Mouse (Mus musculus): ENCODE measurements around the gene Mobp. TPM values are rescaled to one million over a fixed set of nuclear protein-coding genes. Genes with fewer than 3 reads are reported as not detected.

The Mobp gene
- polyA plus RNA-seq, 1 experiment from 2014 or later, result not detected

DNA sequence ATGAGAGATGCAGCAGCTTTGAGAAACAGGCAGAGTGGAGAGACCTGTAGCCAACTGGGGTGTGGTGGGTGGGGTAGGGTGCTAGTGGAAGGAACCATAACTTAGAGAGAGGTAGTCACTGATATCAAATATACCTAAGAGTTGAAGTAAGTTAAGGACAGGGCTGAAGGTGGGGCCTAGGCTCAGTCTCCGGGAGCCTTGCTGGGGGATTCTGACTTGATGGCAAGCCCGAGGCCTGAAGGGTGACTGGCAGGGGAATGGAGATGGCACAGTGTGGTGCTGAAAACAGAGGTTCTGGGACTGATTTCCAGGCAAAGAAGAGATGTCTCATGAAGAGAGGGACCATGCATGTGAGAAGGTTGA, 34.7 kb upstream of the Mobp start:
- ATAC-seq (replicated peaks; ENCODE audit: low FRiP score, low TSS enrichment, low read depth), result no peak

DNA sequence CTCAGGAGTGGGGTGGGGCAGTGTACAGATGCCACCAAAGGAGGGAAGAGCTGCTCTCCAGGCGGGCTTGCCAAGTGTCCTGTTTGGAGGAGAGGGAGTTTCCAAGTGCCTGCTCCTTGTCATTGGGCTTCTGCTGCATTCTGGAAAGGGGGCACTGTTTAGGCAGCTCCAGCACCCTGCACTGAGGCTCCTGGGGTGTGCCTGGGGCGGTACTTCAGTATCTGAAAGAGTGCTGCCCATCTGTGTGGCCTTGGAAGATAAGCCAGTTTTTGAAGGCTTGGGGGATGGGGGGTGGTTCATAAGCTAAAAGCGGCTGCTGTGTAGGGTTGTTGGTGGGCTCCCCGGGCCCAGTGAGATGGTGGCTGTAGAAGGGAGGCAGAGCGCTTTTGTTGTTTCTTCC, 33.9 kb upstream of the Mobp start:
- ATAC-seq (replicated peaks; ENCODE audit: low FRiP score, low TSS enrichment, low read depth) (no peak), DNase-seq (ENCODE audit: low spot score) (no peak)
- Histone ChIP-seq H3K4me3 (ENCODE audit: low read depth, low read length) (no peak overlapping the region), H3K4me1 (replicated peaks; ENCODE audit: control insufficient read depth, insufficient read depth, low read length) (peaks cover 6% of the 10 kb centered on the region; the same call in 1 of the 2 replicates), H3K9me3 (ENCODE audit: control insufficient read depth, low read length) (no peaks in the 10 kb centered on the region), H3K27ac (ENCODE audit: low read depth) (no peak overlapping the region), H3K36me3 (ENCODE audit: control insufficient read depth, insufficient read depth, low read length) (peaks cover 28% of the 10 kb centered on the region), H3K9ac (ENCODE audit: low read length) (no peak overlapping the region), H3K4me2 (ENCODE audit: low read length) (no peak overlapping the region), H3K27me3 (replicated peaks; ENCODE audit: control insufficient read depth, insufficient read depth, low read length) (no peaks in the 10 kb centered on the region)
- 75% methylated on average over 5 of the region's 5 CpGs for WGBS

More for the DNA sequence above, 34.7 kb upstream of the Mobp start:
- peaks cover 22% of the 10 kb centered on the region for H3K36me3 ChIP-seq (ENCODE audit: control insufficient read depth, insufficient read depth, low read length)
- H3K27ac ChIP-seq (ENCODE audit: low read depth), result no peak overlapping the region
- 91% methylated on average over 2 of the region's 2 CpGs for WGBS
- H3K4me2 ChIP-seq (ENCODE audit: low read length), result no peak overlapping the region
- H3K4me3 ChIP-seq (ENCODE audit: low read depth, low read length), result no peak overlapping the region
- no peak overlapping the region for H3K9ac ChIP-seq (ENCODE audit: low read length)
- H3K4me1 ChIP-seq (replicated peaks; ENCODE audit: control insufficient read depth, insufficient read depth, low read length), result peaks cover 6% of the 10 kb centered on the region; the same call in 1 of the 2 replicates
- DNase-seq (ENCODE audit: low spot score), result no peak
- no peaks in the 10 kb centered on the region for H3K9me3 ChIP-seq (ENCODE audit: control insufficient read depth, low read length)
- no peaks in the 10 kb centered on the region for H3K27me3 ChIP-seq (replicated peaks; ENCODE audit: control insufficient read depth, insufficient read depth, low read length)

DNA sequence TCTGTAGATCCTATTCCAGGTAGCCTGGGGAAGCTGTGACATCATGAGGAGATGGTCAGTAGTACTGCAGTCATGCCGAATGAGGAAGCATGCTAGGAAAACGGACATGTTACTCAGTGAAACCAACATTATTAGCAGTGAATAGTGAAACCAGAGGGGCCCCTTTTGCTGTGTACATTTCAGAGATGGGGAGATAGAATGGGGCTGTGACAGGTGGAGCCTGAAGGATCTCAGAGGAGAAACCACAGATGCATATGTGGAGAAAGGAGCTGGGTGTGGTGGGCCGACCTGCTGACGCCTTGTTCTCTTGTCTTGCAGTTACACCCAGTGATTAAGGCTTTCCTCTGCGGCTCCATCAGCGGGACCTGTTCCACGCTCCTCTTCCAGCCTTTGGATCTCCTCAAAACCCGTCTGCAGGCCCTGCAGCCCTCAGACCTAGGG, 33.3 kb upstream of the Mobp start:
- no peaks in the 10 kb centered on the region for H3K27me3 ChIP-seq (replicated peaks; ENCODE audit: control insufficient read depth, insufficient read depth, low read length)
- DNase-seq (ENCODE audit: low spot score) (no peak), ATAC-seq (replicated peaks; ENCODE audit: low FRiP score, low TSS enrichment, low read depth) (0 out of 2 replicates have a peak, but pooled peaks have one; percentile 38)
- H3K9ac ChIP-seq (ENCODE audit: low read length), result no peak overlapping the region
- H3K9me3 ChIP-seq (ENCODE audit: control insufficient read depth, low read length), result no peaks in the 10 kb centered on the region
- H3K4me2 ChIP-seq (ENCODE audit: low read length), result no peak overlapping the region
- H3K27ac ChIP-seq (ENCODE audit: low read depth), result no peak overlapping the region
- 86% methylated on average over 8 of the region's 8 CpGs for WGBS
- no peak overlapping the region for H3K4me3 ChIP-seq (ENCODE audit: low read depth, low read length)
- peaks cover 2% of the 10 kb centered on the region; the same call in 1 of the 2 replicates for H3K4me1 ChIP-seq (replicated peaks; ENCODE audit: control insufficient read depth, insufficient read depth, low read length)
- peaks cover 34% of the 10 kb centered on the region for H3K36me3 ChIP-seq (ENCODE audit: control insufficient read depth, insufficient read depth, low read length)

DNA sequence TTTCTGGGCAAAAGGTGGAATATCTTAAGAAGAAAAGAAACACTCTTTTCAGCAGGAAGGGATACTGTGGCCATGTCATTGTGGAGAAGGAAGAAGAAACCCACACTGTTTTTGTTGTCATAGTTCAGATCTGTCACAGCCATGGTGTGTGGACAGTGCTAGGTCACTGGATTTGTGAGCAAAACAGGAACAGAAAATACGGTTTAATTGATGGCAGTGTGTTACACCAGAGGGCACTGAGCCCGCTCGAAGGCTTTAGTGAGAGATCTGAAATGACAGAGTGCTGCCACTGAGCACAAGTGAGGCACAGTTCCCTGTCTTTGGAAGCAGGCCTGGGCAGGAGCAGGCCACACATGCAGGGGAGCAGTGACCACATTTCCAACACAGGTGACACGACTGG, 31.3 kb upstream of the Mobp start:
- Histone ChIP-seq H3K4me2 (ENCODE audit: low read length) (no peak overlapping the region), H3K27me3 (replicated peaks; ENCODE audit: control insufficient read depth, insufficient read depth, low read length) (no peaks in the 10 kb centered on the region), H3K4me1 (replicated peaks; ENCODE audit: control insufficient read depth, insufficient read depth, low read length) (no peaks in the 10 kb centered on the region; the same call in 1 of the 2 replicates), H3K4me3 (ENCODE audit: low read depth, low read length) (no peak overlapping the region), H3K9me3 (ENCODE audit: control insufficient read depth, low read length) (no peaks in the 10 kb centered on the region), H3K27ac (ENCODE audit: low read depth) (no peak overlapping the region), H3K36me3 (ENCODE audit: control insufficient read depth, insufficient read depth, low read length) (peaks cover 47% of the 10 kb centered on the region), H3K9ac (ENCODE audit: low read length) (no peak overlapping the region)
- ATAC-seq (replicated peaks; ENCODE audit: low FRiP score, low TSS enrichment, low read depth), result no peak
- 92% methylated on average over 4 of the region's 4 CpGs for WGBS
- no peak for DNase-seq (ENCODE audit: low spot score)

DNA sequence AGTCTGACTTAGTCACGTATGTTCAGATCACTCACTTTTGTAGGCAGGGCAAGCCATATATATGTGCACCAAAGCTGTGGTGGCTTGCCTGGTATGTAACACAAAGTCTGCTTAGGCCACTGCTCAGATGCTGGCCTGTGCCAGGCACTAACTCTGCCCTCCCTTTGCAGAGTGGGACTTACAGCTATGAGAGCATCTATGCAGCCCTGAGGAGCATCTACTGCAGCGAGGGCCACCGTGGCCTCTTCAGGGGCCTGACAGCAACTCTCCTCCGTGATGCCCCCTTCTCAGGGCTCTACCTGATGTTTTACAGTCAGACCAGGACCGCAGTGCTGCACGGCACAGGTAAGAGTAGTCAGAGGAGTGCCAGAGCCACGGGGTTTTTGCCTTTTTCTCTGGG, 29.0 kb upstream of the Mobp start:
- peaks cover 59% of the 10 kb centered on the region for H3K36me3 ChIP-seq (ENCODE audit: control insufficient read depth, insufficient read depth, low read length)
- DNase-seq (ENCODE audit: low spot score), result no peak
- 91% methylated on average over 7 of the region's 7 CpGs for WGBS
- no peaks in the 10 kb centered on the region for H3K9me3 ChIP-seq (ENCODE audit: control insufficient read depth, low read length)
- no peak overlapping the region for H3K9ac ChIP-seq (ENCODE audit: low read length)
- H3K4me2 ChIP-seq (ENCODE audit: low read length), result no peak overlapping the region
- H3K4me3 ChIP-seq (ENCODE audit: low read depth, low read length), result no peak overlapping the region
- H3K27ac ChIP-seq (ENCODE audit: low read depth), result no peak overlapping the region
- ATAC-seq (replicated peaks; ENCODE audit: low FRiP score, low TSS enrichment, low read depth), result no peak
- H3K4me1 ChIP-seq (replicated peaks; ENCODE audit: control insufficient read depth, insufficient read depth, low read length), result no peaks in the 10 kb centered on the region; the same call in 1 of the 2 replicates
- H3K27me3 ChIP-seq (replicated peaks; ENCODE audit: control insufficient read depth, insufficient read depth, low read length), result no peaks in the 10 kb centered on the region

DNA sequence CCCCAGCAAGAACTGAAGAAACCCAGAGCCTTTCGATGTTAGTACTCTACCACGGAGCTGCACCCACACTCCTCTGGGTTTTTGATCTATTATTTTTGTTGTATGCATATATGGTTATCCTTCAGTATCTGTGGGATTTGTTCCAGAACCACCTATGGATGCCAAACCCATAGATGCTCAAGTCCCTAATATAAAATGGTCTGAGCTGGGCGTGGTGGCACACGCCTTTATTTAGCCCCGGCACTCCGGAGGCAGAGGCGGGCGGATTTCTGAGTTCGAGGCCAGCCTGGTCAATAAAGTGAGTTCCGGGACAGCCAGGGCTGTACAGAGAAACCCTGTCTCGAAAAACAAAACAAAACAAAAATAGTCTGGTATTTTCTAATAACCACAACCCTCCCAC, 22.6 kb upstream of the Mobp start:
- no peaks in the 10 kb centered on the region for H3K27me3 ChIP-seq (replicated peaks; ENCODE audit: control insufficient read depth, insufficient read depth, low read length)
- peaks cover 12% of the 10 kb centered on the region; the same call in 1 of the 2 replicates for H3K4me1 ChIP-seq (replicated peaks; ENCODE audit: control insufficient read depth, insufficient read depth, low read length)
- H3K4me2 ChIP-seq (ENCODE audit: low read length), result peak overlapping the region; percentile 50
- peak overlapping the region; percentile 99 for H3K4me3 ChIP-seq (ENCODE audit: low read depth, low read length)
- H3K9me3 ChIP-seq (ENCODE audit: control insufficient read depth, low read length), result no peaks in the 10 kb centered on the region
- ATAC-seq (replicated peaks; ENCODE audit: low FRiP score, low TSS enrichment, low read depth) (peak; percentile 14), DNase-seq (ENCODE audit: low spot score) (no peak)
- peak overlapping the region; percentile 50 for H3K9ac ChIP-seq (ENCODE audit: low read length)
- H3K27ac ChIP-seq (ENCODE audit: low read depth), result peak overlapping the region; percentile 62
- peaks cover 50% of the 10 kb centered on the region for H3K36me3 ChIP-seq (ENCODE audit: control insufficient read depth, insufficient read depth, low read length)
- WGBS, result 51% methylated on average over 11 of the region's 11 CpGs

DNA sequence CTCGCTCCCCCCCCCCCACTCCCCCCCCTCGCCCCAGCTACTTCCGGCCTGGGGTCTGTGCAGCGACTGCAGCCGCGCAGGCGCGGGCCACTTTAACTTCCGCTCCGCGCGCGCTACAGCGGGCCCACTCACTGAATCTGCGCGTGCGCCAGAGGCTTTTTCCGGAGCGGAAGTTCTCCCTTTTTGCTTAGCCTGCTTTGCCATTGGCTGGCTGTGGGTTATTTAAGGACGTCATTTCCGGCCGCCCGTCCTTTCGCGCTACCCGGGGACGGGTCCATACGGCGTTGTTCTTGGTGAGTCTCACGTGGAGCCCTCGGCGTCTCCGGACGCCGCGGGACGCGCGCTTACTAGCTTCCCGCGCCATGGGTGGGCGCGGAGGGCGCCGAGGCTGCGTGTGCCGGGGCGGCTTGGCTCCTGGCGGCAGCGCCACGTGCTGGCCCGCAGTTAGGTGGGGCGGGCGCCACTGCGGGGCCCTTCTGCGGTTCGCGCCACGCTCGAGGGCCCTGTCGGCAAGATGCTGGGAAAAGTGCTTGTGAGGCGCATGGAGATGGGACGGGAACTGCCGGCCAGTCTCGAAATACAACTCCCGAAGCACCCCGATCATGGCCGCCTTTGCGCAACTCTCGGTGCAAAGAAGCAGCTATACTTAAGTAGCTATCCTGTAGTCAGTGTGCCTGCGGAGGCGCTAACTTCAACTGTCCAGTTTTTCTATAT, 21.8 kb upstream of the Mobp start, which contains the start of gene Rpsa:
Gene Rpsa, plus strand, starts transcription at position 152 of the 714 bp plus-strand sequence.
- WGBS, result under 1% methylated on average over 71 of the region's 72 CpGs
- H3K4me1 ChIP-seq (replicated peaks; ENCODE audit: control insufficient read depth, insufficient read depth, low read length), result peaks cover 12% of the 10 kb centered on the region; the same call in 1 of the 2 replicates
- peak within 1 kb of the TSS; percentile 86 for H3K4me2 ChIP-seq (ENCODE audit: low read length)
- peak; percentile 96 for DNase-seq (ENCODE audit: low spot score)
- no peaks in the 10 kb centered on the region for H3K9me3 ChIP-seq (ENCODE audit: control insufficient read depth, low read length)
- peak within 1 kb of the TSS; percentile 99 for H3K4me3 ChIP-seq (ENCODE audit: low read depth, low read length)
- ATAC-seq (replicated peaks; ENCODE audit: low FRiP score, low TSS enrichment, low read depth), result peak; percentile 94
- no peaks in the 10 kb centered on the region for H3K27me3 ChIP-seq (replicated peaks; ENCODE audit: control insufficient read depth, insufficient read depth, low read length)
- H3K36me3 ChIP-seq (ENCODE audit: control insufficient read depth, insufficient read depth, low read length), result peaks cover 52% of the 10 kb centered on the region
- peak within 1 kb of the TSS; percentile 100 for H3K9ac ChIP-seq (ENCODE audit: low read length)
- peak within 1 kb of the TSS; percentile 94 for H3K27ac ChIP-seq (ENCODE audit: low read depth)

DNA sequence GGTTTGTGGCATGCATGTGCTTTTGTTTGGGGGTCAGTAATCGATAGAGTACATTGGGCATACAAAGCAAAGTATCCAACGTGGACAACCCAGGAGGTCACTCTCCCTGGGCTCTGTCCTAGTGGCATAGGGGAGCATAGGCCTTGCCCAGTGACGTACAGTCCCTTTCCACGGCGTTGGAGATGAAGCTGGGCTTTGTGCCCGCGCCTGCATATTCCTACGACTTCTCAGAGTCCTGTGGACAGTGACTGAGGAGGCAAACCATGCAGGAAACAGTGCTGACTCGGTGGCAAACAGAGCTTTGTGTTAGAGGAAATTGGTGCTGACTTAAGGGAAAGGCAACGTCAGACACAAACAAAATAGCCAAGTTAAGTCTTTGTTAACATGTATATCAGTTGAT, 20.2 kb upstream of the Mobp start:
- no peak for DNase-seq (ENCODE audit: low spot score)
- Histone ChIP-seq H3K36me3 (ENCODE audit: control insufficient read depth, insufficient read depth, low read length) (peaks cover 46% of the 10 kb centered on the region), H3K4me3 (ENCODE audit: low read depth, low read length) (peak overlapping the region; percentile 99), H3K4me1 (replicated peaks; ENCODE audit: control insufficient read depth, insufficient read depth, low read length) (peaks cover 12% of the 10 kb centered on the region; the same call in 1 of the 2 replicates), H3K27ac (ENCODE audit: low read depth) (peak overlapping the region; percentile 94; the same call in 1 of the 2 replicates), H3K9ac (ENCODE audit: low read length) (peak overlapping the region; percentile 100; the same call in 1 of the 2 replicates), H3K9me3 (ENCODE audit: control insufficient read depth, low read length) (no peaks in the 10 kb centered on the region), H3K27me3 (replicated peaks; ENCODE audit: control insufficient read depth, insufficient read depth, low read length) (no peaks in the 10 kb centered on the region), H3K4me2 (ENCODE audit: low read length) (peak overlapping the region; percentile 86)
- no peak for ATAC-seq (replicated peaks; ENCODE audit: low FRiP score, low TSS enrichment, low read depth)
- WGBS, result 70% methylated on average over 10 of the region's 10 CpGs

Measured in intestine, embryonic 14.5 days (tissue).